Mouse (Mus musculus) forebrain, embryonic 14.5 days (tissue): ENCODE results near the gene BC025920. TPM values are rescaled to one million over a fixed set of nuclear protein-coding genes. Genes with fewer than 3 reads are reported as not detected.

ENCODE experiments used
- ATAC-seq: fragments of 200-750 bp; cut with Nextera tagmentation; 2 replicates; pipeline ENCODE4 v1.8.0; 2017; ENCODE audit warnings: mild to moderate bottlenecking, moderate library complexity
- DNase-seq: peaks from one replicate; pipeline ENCODE4 v3.0.0-alpha.2; 2015; ENCODE audit warnings: low spot score
- H3K27ac ChIP-seq: fragments of 300-500 bp; sonication (generic); 2 replicates; pipeline ENCODE4 v1.5.1; 2014; ENCODE audit warnings: low read depth, mild to moderate bottlenecking, control low read depth, low read length, moderate library complexity
- H3K27me3 ChIP-seq: fragments of 300-500 bp; sonication (generic); replicated peaks from 2 replicates; pipeline ENCODE4 v1.6.1; 2014; ENCODE audit warnings: low read length, control low read depth, mixed read lengths; ENCODE audit not compliant: control insufficient read depth, insufficient read depth
- H3K36me3 ChIP-seq: fragments of 300-500 bp; sonication (generic); 2 replicates; pipeline ENCODE4 v1.6.1; 2014; ENCODE audit warnings: low read length, control low read depth; ENCODE audit not compliant: control insufficient read depth, insufficient read depth
- H3K4me1 ChIP-seq: fragments of 300-500 bp; sonication (generic); 2 replicates; pipeline ENCODE4 v1.6.1; 2014; ENCODE audit warnings: antibody characterized with exemption, low read length, control low read depth; ENCODE audit not compliant: control insufficient read depth, insufficient read depth
- H3K4me2 ChIP-seq: fragments of 300-500 bp; sonication (generic); 2 replicates; pipeline ENCODE4 v1.6.1; 2014; ENCODE audit warnings: mild to moderate bottlenecking, control low read depth, low read length
- H3K4me3 ChIP-seq: fragments of 300-500 bp; sonication (generic); 2 replicates; pipeline ENCODE4 v1.5.1; 2014; ENCODE audit warnings: low read depth, low read length, control low read depth
- H3K9ac ChIP-seq: fragments of 300-500 bp; sonication (generic); 2 replicates; pipeline ENCODE4 v1.6.1; 2014; ENCODE audit warnings: mild to moderate bottlenecking, low read length, control low read depth, moderate library complexity
- H3K9me3 ChIP-seq: fragments of 300-500 bp; sonication (generic); replicated peaks from 2 replicates; pipeline ENCODE4 v1.6.1; 2016; ENCODE audit warnings: low read length, control low read depth, mixed read lengths; ENCODE audit not compliant: control insufficient read depth
- WGBS: fragments of 180-500 bp; shearing (Covaris S2); extraction: QIAGEN DNeasy Blood & Tissue Kit; methylation state at CpG from one replicate; pipeline ENCODE4 v1.1.7; 2014; 5-methylcytosine and 5-hydroxymethylcytosine counted together
- polyA plus RNA-seq: library from polyadenylated mRNA; unstranded; fragments of >200 nt; fragmentation: Nextera tagmentation; extraction: Ambion mirVana; gene quantifications from 2 replicates; pipeline ENCODE4 v1.2.1, GENCODE M21; 2014

The BC025920 gene
- polyA plus RNA-seq, 1 experiment from 2014 or later = 0.81 TPM

DNA sequence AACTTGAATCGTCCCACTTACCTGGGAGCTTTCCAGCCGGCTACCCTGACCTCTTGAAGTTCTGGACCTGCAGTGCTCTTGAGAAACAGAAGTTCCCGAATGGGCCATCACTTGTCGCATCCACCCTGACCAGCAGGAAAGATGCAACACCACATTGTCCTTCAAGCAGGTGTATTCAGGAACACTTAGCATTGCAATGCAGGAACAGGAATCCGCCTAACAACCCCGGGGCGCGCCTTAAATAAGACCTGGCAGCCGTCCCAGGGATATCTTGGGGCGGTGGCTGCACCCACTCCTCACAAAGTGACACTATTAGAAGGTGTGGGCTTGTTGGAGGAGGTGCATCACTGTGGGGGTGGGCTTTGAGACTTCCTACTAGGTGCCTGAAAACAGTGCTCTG is 49.1 kb downstream of the BC025920 start:
- DNase-seq = no peak
- 98% methylated on average over 10 of the region's 10 CpGs for WGBS
- Histone ChIP-seq H3K9ac (no peak overlapping the region), H3K27ac (no peak overlapping the region), H3K36me3 (peaks cover 3% of the 10 kb centered on the region; the same call in 1 of the 2 replicates), H3K4me2 (no peak overlapping the region), H3K9me3 (peaks cover 42% of the 10 kb centered on the region), H3K4me1 (no peaks in the 10 kb centered on the region), H3K4me3 (no peak overlapping the region), H3K27me3 (no peaks in the 10 kb centered on the region)
- no peak for ATAC-seq

DNA sequence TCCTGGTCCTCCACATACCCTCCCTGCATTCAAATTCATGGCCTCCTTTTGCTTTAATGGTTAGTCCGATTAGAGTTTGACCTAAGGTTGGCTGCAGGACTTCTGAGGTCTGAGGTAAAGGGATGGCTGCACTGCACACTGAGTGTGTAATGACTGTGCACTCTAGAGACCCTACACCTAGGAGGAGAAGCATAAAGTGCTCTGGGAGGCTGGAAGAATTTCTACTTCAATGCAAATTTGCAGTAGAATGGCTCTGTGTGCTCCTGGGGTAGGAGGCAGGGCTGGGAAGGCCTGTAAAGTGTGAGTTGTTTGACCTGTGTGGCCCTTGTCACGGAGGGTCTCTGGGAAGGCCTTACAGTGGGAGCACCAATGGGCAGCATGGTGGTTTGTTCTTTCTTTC is 50.1 kb downstream of the BC025920 start:
- DNase-seq (no peak), ATAC-seq (no peak)
- WGBS = 100% methylated on average over 2 of the region's 2 CpGs
- Histone ChIP-seq H3K9me3 (peaks cover 42% of the 10 kb centered on the region), H3K27ac (no peak overlapping the region), H3K4me3 (no peak overlapping the region), H3K9ac (no peak overlapping the region), H3K4me2 (no peak overlapping the region), H3K4me1 (no peaks in the 10 kb centered on the region), H3K36me3 (peaks cover 3% of the 10 kb centered on the region; the same call in 1 of the 2 replicates), H3K27me3 (no peaks in the 10 kb centered on the region)

Other genes starting within 250 kb of the BC025920 start
- 4.1 and 4.9 TPM in 2 replicates for gene Mfsd12, start 248.8 kb upstream of the BC025920 start, polyA plus RNA-seq
- gene 4930404N11Rik, start 240.5 kb upstream of the BC025920 start, polyA plus RNA-seq = 0.33 TPM in 1 of 2 replicates, not detected in the other
- 101 and 109 TPM in 2 replicates for gene Fzr1, start 227.8 kb upstream of the BC025920 start, polyA plus RNA-seq
- gene Dohh, start 221.8 kb upstream of the BC025920 start, polyA plus RNA-seq = 78.7 and 78.8 TPM in 2 replicates
- 3.6 and 4.8 TPM in 2 replicates for gene Gm48551, start 221.8 kb upstream of the BC025920 start, polyA plus RNA-seq
- gene Gm48552, start 217.3 kb upstream of the BC025920 start, polyA plus RNA-seq = 0.65 and 0.69 TPM in 2 replicates
- gene Smim24, start 213.2 kb upstream of the BC025920 start, polyA plus RNA-seq = 1.5 and 2.0 TPM in 2 replicates
- gene Nfic, start 150.6 kb upstream of the BC025920 start, polyA plus RNA-seq = 16.6 and 17.9 TPM in 2 replicates
- gene Celf5, start 123.6 kb upstream of the BC025920 start, polyA plus RNA-seq = 57.9 and 69.6 TPM in 2 replicates
- 36.8 and 52.0 TPM in 2 replicates for gene Ncln, start 109.9 kb upstream of the BC025920 start, polyA plus RNA-seq
- gene S1pr4, start 106.1 kb upstream of the BC025920 start, polyA plus RNA-seq = 0.26 and 0.53 TPM in 2 replicates
- 0.90 and 1.2 TPM in 2 replicates for gene Gna15, start 82.0 kb upstream of the BC025920 start, polyA plus RNA-seq
- gene Gna11, start 61.1 kb upstream of the BC025920 start, polyA plus RNA-seq = 97.6 and 98.9 TPM in 2 replicates
- gene Aes, start 46.8 kb upstream of the BC025920 start, polyA plus RNA-seq = 415 and 532 TPM in 2 replicates
- gene Tle2, start 31.7 kb upstream of the BC025920 start, polyA plus RNA-seq = 12.0 and 17.2 TPM in 2 replicates
- gene Tle6, start 5.2 kb upstream of the BC025920 start, polyA plus RNA-seq = 2.4 and 2.5 TPM in 2 replicates
- gene Sirt6, start 21.5 kb downstream of the BC025920 start, polyA plus RNA-seq = 46.0 and 47.4 TPM in 2 replicates
- 5.2 and 6.3 TPM in 2 replicates for gene Ankrd24, start 22.3 kb downstream of the BC025920 start, polyA plus RNA-seq
- gene Gm10778, start 42.8 kb downstream of the BC025920 start, polyA plus RNA-seq = 5.1 and 7.1 TPM in 2 replicates
- gene Zfp433, start 98.6 kb downstream of the BC025920 start, polyA plus RNA-seq = 20.4 and 22.1 TPM in 2 replicates
- gene Gm3055, start 164.9 kb downstream of the BC025920 start, polyA plus RNA-seq = 20.4 and 26.3 TPM in 2 replicates
- gene Gm4767, start 205.9 kb downstream of the BC025920 start, polyA plus RNA-seq = 3.1 and 4.8 TPM in 2 replicates